Mouse (Mus musculus) intestine, postnatal 0 days (tissue): Measurements from ENCODE around the gene Mlana. TPM values are rescaled to one million over a fixed set of nuclear protein-coding genes. Genes with fewer than 3 reads are reported as not detected.
A peak's percentile ranks its signal among the peaks of the same experiment; 100 is the strongest.

Source experiments
- ATAC-seq: fragments of 200-750 bp; cut with Nextera tagmentation; 2 replicates; pipeline ENCODE4 v1.8.0; 2017; ENCODE audit warnings: mild to moderate bottlenecking, moderate TSS enrichment, moderate library complexity
- H3K27ac ChIP-seq: fragments of 300-500 bp; sonication (generic); 2 replicates; pipeline ENCODE4 v1.5.1; 2014; ENCODE audit warnings: mild to moderate bottlenecking, low read depth, low read length, moderate library complexity
- H3K27me3 ChIP-seq: fragments of 300-500 bp; sonication (generic); replicated peaks from 2 replicates; pipeline ENCODE4 v1.6.1; 2014; ENCODE audit warnings: low read length, mixed read lengths; ENCODE audit not compliant: control insufficient read depth, insufficient read depth
- H3K36me3 ChIP-seq: fragments of 300-500 bp; sonication (generic); 2 replicates; pipeline ENCODE4 v1.6.1; 2014; ENCODE audit warnings: mild to moderate bottlenecking, moderate library complexity; ENCODE audit not compliant: control insufficient read depth, insufficient read depth
- H3K4me1 ChIP-seq: fragments of 300-500 bp; sonication (generic); replicated peaks from 2 replicates; pipeline ENCODE4 v1.6.1; 2014; ENCODE audit warnings: antibody characterized with exemption, low read length, mixed read lengths; ENCODE audit not compliant: control insufficient read depth, insufficient read depth
- H3K4me2 ChIP-seq: fragments of 300-500 bp; sonication (generic); replicated peaks from 2 replicates; pipeline ENCODE4 v1.6.1; 2014; ENCODE audit warnings: low read depth, mild to moderate bottlenecking, moderate library complexity
- H3K4me3 ChIP-seq: fragments of 300-500 bp; sonication (generic); 2 replicates; pipeline ENCODE4 v1.5.1; 2014; ENCODE audit warnings: low read depth, low read length
- H3K9ac ChIP-seq: fragments of 300-500 bp; sonication (generic); 2 replicates; pipeline ENCODE4 v1.6.1; 2014; ENCODE audit warnings: mild to moderate bottlenecking, low read depth, low read length
- H3K9me3 ChIP-seq: fragments of 300-500 bp; sonication (generic); 2 replicates; pipeline ENCODE4 v1.6.1; 2016; ENCODE audit warnings: mixed run types; ENCODE audit not compliant: control insufficient read depth
- CTCF ChIP-seq: sonication (generic); IDR thresholded peaks from 2 replicates; pipeline ENCODE4 v1.5.1; 2016; ENCODE audit warnings: low read depth, mild to moderate bottlenecking, control low read depth, antibody characterized with exemption, moderate library complexity
- WGBS: fragments of 180-500 bp; shearing (Covaris S2); extraction: QIAGEN DNeasy Blood & Tissue Kit; methylation state at CpG from one replicate; pipeline ENCODE4 v1.1.7; 2014; 5-methylcytosine and 5-hydroxymethylcytosine counted together
- polyA plus RNA-seq: library from polyadenylated mRNA; unstranded; fragments of >200 nt; fragmentation: Nextera tagmentation; extraction: Ambion mirVana; gene quantifications from 2 replicates; pipeline ENCODE4 v1.2.1, GENCODE M21; 2015

The Mlana gene
- polyA plus RNA-seq, 1 experiment from 2014 or later, result 2.7 TPM

GRCm38 (mm10) chr19:29671160-29671559 lies 26.5 kb upstream of the Mlana start:
- Histone ChIP-seq H3K4me1 (no peaks in the 10 kb centered on the region), H3K4me2 (no peak overlapping the region), H3K27ac (no peak overlapping the region), H3K9ac (no peak overlapping the region), H3K4me3 (no peak overlapping the region), H3K9me3 (no peaks in the 10 kb centered on the region), H3K27me3 (no peaks in the 10 kb centered on the region), H3K36me3 (no peaks in the 10 kb centered on the region)
- 92% methylated on average over 2 of the region's 2 CpGs for WGBS
- ATAC-seq, result no peak
- no peak for TF ChIP-seq CTCF

- 96% methylated on average over 13 of the region's 13 CpGs for WGBS
- ATAC-seq, result no peak
These were observed 25.0 kb upstream of the Mlana start for GRCm38 (mm10) chr19:29672660-29673059.

GRCm38 (mm10) chr19:29674946-29675345 lies 22.7 kb upstream of the Mlana start:
- Histone ChIP-seq H3K9me3 (no peaks in the 10 kb centered on the region), H3K27ac (peak overlapping the region; percentile 63; the same call in 1 of the 2 replicates), H3K4me3 (no peak overlapping the region), H3K4me2 (no peak overlapping the region), H3K4me1 (no peaks in the 10 kb centered on the region), H3K9ac (no peak overlapping the region), H3K36me3 (no peaks in the 10 kb centered on the region), H3K27me3 (no peaks in the 10 kb centered on the region)
- TF ChIP-seq CTCF, result no peak
- 86% methylated on average over 7 of the region's 7 CpGs for WGBS
- no peak for ATAC-seq

More at GRCm38 (mm10) chr19:29672660-29673059, 25.0 kb upstream of the Mlana start:
- no peaks in the 10 kb centered on the region for H3K4me1 ChIP-seq
- H3K36me3 ChIP-seq, result no peaks in the 10 kb centered on the region
- no peak overlapping the region for H3K9ac ChIP-seq
- H3K27me3 ChIP-seq, result no peaks in the 10 kb centered on the region
- no peaks in the 10 kb centered on the region for H3K9me3 ChIP-seq
- no peak overlapping the region for H3K4me3 ChIP-seq
- no peak for TF ChIP-seq CTCF
- no peak overlapping the region for H3K27ac ChIP-seq
- H3K4me2 ChIP-seq, result no peak overlapping the region

- H3K4me3 ChIP-seq, result no peak overlapping the region
- H3K4me2 ChIP-seq, result peak overlapping the region; percentile 30; the same call in 1 of the 2 replicates
- H3K36me3 ChIP-seq, result no peaks in the 10 kb centered on the region
- no peaks in the 10 kb centered on the region for H3K9me3 ChIP-seq
- no peak for TF ChIP-seq CTCF
- peak overlapping the region; percentile 63 for H3K27ac ChIP-seq
- no peaks in the 10 kb centered on the region for H3K4me1 ChIP-seq
- no peak overlapping the region for H3K9ac ChIP-seq
- WGBS, result 22% methylated on average over 9 of the region's 9 CpGs
- H3K27me3 ChIP-seq, result no peaks in the 10 kb centered on the region
- ATAC-seq, result peak; percentile 65
These were observed 22.0 kb upstream of the Mlana start for GRCm38 (mm10) chr19:29675562-29676078.

GRCm38 (mm10) chr19:29676479-29677193 lies 21.0 kb upstream of the Mlana start:
- no peak overlapping the region for H3K27ac ChIP-seq
- 53% methylated on average over 10 of the region's 10 CpGs for WGBS
- no peaks in the 10 kb centered on the region for H3K4me1 ChIP-seq
- TF ChIP-seq CTCF, result no peak
- no peak overlapping the region for H3K4me2 ChIP-seq
- H3K27me3 ChIP-seq, result no peaks in the 10 kb centered on the region
- H3K36me3 ChIP-seq, result no peaks in the 10 kb centered on the region
- H3K4me3 ChIP-seq, result no peak overlapping the region
- H3K9me3 ChIP-seq, result no peaks in the 10 kb centered on the region
- ATAC-seq, result peak; percentile 65
- no peak overlapping the region for H3K9ac ChIP-seq

- H3K27me3 ChIP-seq, result no peaks in the 10 kb centered on the region
- H3K4me1 ChIP-seq, result no peaks in the 10 kb centered on the region
- ATAC-seq, result no peak
- H3K27ac ChIP-seq, result no peak overlapping the region
- no peaks in the 10 kb centered on the region for H3K36me3 ChIP-seq
- TF ChIP-seq CTCF, result no peak
- no peaks in the 10 kb centered on the region for H3K9me3 ChIP-seq
- 76% methylated on average over 6 of the region's 6 CpGs for WGBS
- no peak overlapping the region for H3K4me2 ChIP-seq
- no peak overlapping the region for H3K4me3 ChIP-seq
- H3K9ac ChIP-seq, result no peak overlapping the region
These were observed 19.3 kb upstream of the Mlana start for GRCm38 (mm10) chr19:29678181-29678778.
